Mouse (Mus musculus): Measurements from ENCODE around the gene Mkrn1. TPM values are rescaled to one million over a fixed set of nuclear protein-coding genes. Genes with fewer than 3 reads are reported as not detected.
"Not testable (repeated sequence)": the region's sequence is repeated elsewhere in the genome, so short reads cannot be mapped to it uniquely, and the experiment has no call there.

Mkrn1 gene
- polyA plus RNA-seq, 1 experiment: 34.5 TPM

DNA sequence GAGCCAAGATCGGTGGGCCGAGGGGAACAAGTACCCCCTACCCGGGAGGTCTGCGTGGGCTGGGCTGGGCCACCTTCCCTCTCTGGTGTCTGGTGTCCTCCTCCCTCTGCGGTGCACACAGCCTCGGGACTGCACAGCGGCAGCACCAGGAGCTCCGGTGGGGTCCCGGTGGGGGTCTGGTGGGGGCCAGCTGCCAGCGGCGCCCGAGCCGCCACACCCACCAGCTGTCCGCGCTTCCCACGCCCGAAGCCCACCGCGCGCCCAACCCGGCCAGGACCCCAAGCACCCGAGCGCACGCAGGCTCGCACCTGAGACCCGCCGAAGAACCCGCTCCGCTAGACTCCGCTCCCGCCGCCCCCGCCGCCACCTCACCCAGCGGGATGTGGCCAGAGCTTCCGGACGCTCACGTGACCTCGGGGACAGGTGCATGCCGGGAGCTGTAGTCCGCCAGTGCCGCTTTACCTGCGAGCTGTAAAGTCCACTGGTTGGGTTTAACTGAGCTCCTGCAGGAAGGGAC, 42.9 kb downstream of the Mkrn1 start, which contains the start of gene Slc37a3:
Gene Slc37a3 (minus strand): TSS at position 365 of the 517 bp plus-strand sequence.
- peak within 1 kb of the TSS; percentile 61; the same call in 1 of the 2 replicates for H3K27ac ChIP-seq (ENCODE audit: insufficient read depth, low read depth, low read length)
- H3K36me3 ChIP-seq (ENCODE audit: control insufficient read depth, insufficient read depth, low read length): no peaks in the 10 kb centered on the region
- DNase-seq: peak; percentile 94
- 0% methylated on average over 43 of the region's 43 CpGs for WGBS
- H3K27me3 ChIP-seq (replicated peaks; ENCODE audit: control insufficient read depth, insufficient read depth, low read length): no peaks in the 10 kb centered on the region
- peaks cover 9% of the 10 kb centered on the region; the same call in 1 of the 2 replicates for H3K4me1 ChIP-seq (ENCODE audit: control insufficient read depth, insufficient read depth, low read length)
- TF ChIP-seq POLR2A (IDR thresholded peaks at IDR 0.05; ENCODE audit: low read depth, low read length): no peak
- TF ChIP-seq CTCF (conservative IDR thresholded peaks at IDR 0.05; ENCODE audit: insufficient read depth, insufficient read length, low read depth, low read length): no peak
- H3K4me3 ChIP-seq (ENCODE audit: insufficient read depth, low read depth, low read length): peak within 1 kb of the TSS; percentile 93

DNA sequence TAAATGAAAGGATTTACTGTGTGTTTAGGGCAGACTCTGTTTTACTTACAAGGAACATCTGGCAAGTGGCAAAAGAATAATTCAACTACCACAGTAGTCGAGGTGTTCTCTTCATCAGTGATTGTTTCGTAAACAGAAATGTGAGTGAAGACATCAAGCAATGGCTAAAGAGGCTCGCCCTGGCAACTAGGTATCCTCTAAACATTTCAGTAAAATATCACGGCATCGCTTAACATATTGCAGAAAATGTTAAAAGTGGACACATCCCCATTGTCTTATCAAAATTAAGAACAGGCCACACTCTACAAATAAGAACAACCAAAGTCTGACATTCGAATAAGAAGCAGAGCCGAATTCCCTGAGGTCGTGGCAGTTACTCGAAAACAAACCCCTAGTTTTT, 43.5 kb downstream of the Mkrn1 start:
- H3K4me1 ChIP-seq (ENCODE audit: control insufficient read depth, insufficient read depth, low read length): peaks cover 9% of the 10 kb centered on the region; the same call in 1 of the 2 replicates
- no peak for TF ChIP-seq POLR2A (IDR thresholded peaks at IDR 0.05; ENCODE audit: low read depth, low read length)
- TF ChIP-seq CTCF (conservative IDR thresholded peaks at IDR 0.05; ENCODE audit: insufficient read depth, insufficient read length, low read depth, low read length): no peak
- DNase-seq: no peak
- H3K27me3 ChIP-seq (replicated peaks; ENCODE audit: control insufficient read depth, insufficient read depth, low read length): no peaks in the 10 kb centered on the region
- 14% methylated on average over 9 of the region's 9 CpGs for WGBS
- H3K27ac ChIP-seq (ENCODE audit: insufficient read depth, low read depth, low read length): no peak overlapping the region
- peak overlapping the region; percentile 93 for H3K4me3 ChIP-seq (ENCODE audit: insufficient read depth, low read depth, low read length)
- no peaks in the 10 kb centered on the region for H3K36me3 ChIP-seq (ENCODE audit: control insufficient read depth, insufficient read depth, low read length)

DNA sequence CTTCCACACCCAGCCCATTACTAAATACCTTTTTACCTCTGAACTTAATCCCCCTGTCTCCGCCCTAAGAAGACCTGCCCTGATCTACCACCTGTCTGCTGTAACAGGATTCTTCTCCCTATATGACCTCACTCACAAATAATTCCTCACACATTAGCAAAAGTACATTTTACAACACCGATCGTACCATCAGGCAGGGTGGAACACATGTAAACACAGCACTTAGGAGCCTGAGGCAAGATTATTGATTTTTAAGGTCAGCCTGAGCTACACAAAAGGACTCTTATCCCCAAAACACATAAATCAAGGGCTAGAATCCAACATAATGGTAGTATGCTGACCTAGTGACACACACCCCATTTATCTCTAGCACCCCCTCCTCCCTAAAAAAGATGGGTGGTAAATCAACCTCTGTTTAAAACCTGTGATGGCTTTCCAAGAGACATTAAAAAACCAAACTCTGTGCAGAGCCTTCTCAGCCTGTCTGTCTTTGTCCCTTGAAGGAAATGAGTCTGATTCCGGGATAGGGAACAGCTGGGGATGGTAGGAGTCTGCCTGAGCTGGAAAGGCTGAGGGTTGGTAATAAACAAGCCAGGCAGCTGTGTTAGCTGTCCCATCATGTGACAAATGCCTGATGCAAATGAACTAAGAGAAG, 46.8 kb downstream of the Mkrn1 start:
- Histone ChIP-seq H3K4me3 (ENCODE audit: insufficient read depth, low read depth, low read length) (no peak overlapping the region), H3K36me3 (ENCODE audit: control insufficient read depth, insufficient read depth, low read length) (no peaks in the 10 kb centered on the region), H3K4me1 (ENCODE audit: control insufficient read depth, insufficient read depth, low read length) (peaks cover 9% of the 10 kb centered on the region; the same call in 1 of the 2 replicates), H3K27ac (ENCODE audit: insufficient read depth, low read depth, low read length) (no peak overlapping the region), H3K27me3 (replicated peaks; ENCODE audit: control insufficient read depth, insufficient read depth, low read length) (no peaks in the 10 kb centered on the region)
- 74% methylated on average over 4 of the region's 4 CpGs for WGBS
- no peak for TF ChIP-seq POLR2A (IDR thresholded peaks at IDR 0.05; ENCODE audit: low read depth, low read length)
- TF ChIP-seq CTCF (conservative IDR thresholded peaks at IDR 0.05; ENCODE audit: insufficient read depth, insufficient read length, low read depth, low read length): no peak
- DNase-seq: peak; percentile 17

DNA sequence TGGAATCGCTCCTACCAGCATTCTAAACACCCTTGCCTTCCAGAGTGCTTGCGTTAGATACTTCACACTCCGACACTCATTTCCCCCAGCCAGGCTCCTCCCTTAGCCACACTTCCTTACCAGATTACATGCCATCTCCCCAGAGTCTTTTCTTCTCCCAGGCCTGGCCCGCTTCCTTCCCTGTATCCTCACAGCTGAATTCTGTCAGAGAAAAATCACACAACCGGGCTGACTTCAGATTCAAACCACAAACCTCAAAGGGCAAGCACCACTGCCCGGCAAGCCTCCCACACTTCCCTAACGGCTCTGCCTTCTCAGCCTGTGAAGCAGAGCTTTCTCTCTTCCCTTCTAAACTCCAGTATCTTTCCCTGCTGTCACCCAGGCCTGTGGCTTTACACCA, 47.5 kb downstream of the Mkrn1 start:
- Histone ChIP-seq H3K4me3 (ENCODE audit: insufficient read depth, low read depth, low read length) (no peak overlapping the region), H3K27ac (ENCODE audit: insufficient read depth, low read depth, low read length) (peak overlapping the region; percentile 40; the same call in 1 of the 2 replicates), H3K27me3 (replicated peaks; ENCODE audit: control insufficient read depth, insufficient read depth, low read length) (no peaks in the 10 kb centered on the region), H3K4me1 (ENCODE audit: control insufficient read depth, insufficient read depth, low read length) (peaks cover 9% of the 10 kb centered on the region; the same call in 1 of the 2 replicates), H3K36me3 (ENCODE audit: control insufficient read depth, insufficient read depth, low read length) (no peaks in the 10 kb centered on the region)
- 35% methylated on average over 7 of the region's 7 CpGs for WGBS
- peak; percentile 62 for DNase-seq
- TF ChIP-seq CTCF (conservative IDR thresholded peaks at IDR 0.05; ENCODE audit: insufficient read depth, insufficient read length, low read depth, low read length) (no peak), POLR2A (IDR thresholded peaks at IDR 0.05; ENCODE audit: low read depth, low read length) (no peak)

DNA sequence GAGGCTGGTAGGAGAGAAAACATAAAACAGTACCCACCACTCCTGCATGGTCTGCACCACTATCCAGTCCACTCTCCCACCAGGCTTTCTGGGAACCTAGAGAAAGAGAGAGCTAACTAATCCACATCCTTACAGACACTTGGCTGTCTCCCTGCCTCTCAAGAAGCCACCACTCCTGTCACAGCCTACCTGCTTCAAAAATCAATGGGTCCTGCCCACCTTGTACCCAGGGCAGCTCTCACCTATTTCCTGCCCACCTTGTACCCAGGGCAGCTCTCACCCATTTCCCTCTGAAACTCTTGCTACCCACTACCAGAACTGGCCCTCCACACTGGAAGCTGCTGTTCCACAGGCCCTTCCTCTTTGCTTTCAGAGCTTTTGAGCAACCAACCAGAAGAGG, 48.2 kb downstream of the Mkrn1 start:
- no peaks in the 10 kb centered on the region for H3K36me3 ChIP-seq (ENCODE audit: control insufficient read depth, insufficient read depth, low read length)
- TF ChIP-seq CTCF (conservative IDR thresholded peaks at IDR 0.05; ENCODE audit: insufficient read depth, insufficient read length, low read depth, low read length): no peak
- no peak for TF ChIP-seq POLR2A (IDR thresholded peaks at IDR 0.05; ENCODE audit: low read depth, low read length)
- no peak overlapping the region for H3K4me3 ChIP-seq (ENCODE audit: insufficient read depth, low read depth, low read length)
- peaks cover 9% of the 10 kb centered on the region; the same call in 1 of the 2 replicates for H3K4me1 ChIP-seq (ENCODE audit: control insufficient read depth, insufficient read depth, low read length)
- no peaks in the 10 kb centered on the region for H3K27me3 ChIP-seq (replicated peaks; ENCODE audit: control insufficient read depth, insufficient read depth, low read length)
- H3K27ac ChIP-seq (ENCODE audit: insufficient read depth, low read depth, low read length): no peak overlapping the region
- no peak for DNase-seq

DNA sequence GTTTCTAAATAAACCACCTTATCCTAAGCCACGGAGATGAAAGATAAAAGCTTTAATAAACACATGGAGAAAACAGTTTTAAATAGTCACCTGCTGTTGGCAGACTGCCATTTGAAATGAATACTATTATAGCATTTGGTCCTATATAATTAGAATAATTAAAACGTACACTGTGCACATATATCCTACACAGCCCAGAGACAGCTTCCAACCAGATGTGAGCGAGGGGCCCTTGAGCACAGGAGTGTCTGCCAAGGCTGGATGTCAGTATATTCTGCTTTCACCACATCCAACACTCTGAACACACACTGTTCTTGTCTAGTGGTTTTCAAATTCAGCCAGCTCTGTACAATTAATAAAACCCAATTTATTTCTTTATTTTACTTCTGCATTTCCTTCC, 50.6 kb downstream of the Mkrn1 start:
- 76% methylated on average over 3 of the region's 3 CpGs for WGBS
- H3K36me3 ChIP-seq (ENCODE audit: control insufficient read depth, insufficient read depth, low read length): no peaks in the 10 kb centered on the region
- no peak for DNase-seq
- no peaks in the 10 kb centered on the region for H3K4me1 ChIP-seq (ENCODE audit: control insufficient read depth, insufficient read depth, low read length)
- TF ChIP-seq CTCF (conservative IDR thresholded peaks at IDR 0.05; ENCODE audit: insufficient read depth, insufficient read length, low read depth, low read length): no peak
- TF ChIP-seq POLR2A (IDR thresholded peaks at IDR 0.05; ENCODE audit: low read depth, low read length): no peak
- H3K27me3 ChIP-seq (replicated peaks; ENCODE audit: control insufficient read depth, insufficient read depth, low read length): no peaks in the 10 kb centered on the region
- no peak overlapping the region for H3K27ac ChIP-seq (ENCODE audit: insufficient read depth, low read depth, low read length)
- no peak overlapping the region for H3K4me3 ChIP-seq (ENCODE audit: insufficient read depth, low read depth, low read length)

DNA sequence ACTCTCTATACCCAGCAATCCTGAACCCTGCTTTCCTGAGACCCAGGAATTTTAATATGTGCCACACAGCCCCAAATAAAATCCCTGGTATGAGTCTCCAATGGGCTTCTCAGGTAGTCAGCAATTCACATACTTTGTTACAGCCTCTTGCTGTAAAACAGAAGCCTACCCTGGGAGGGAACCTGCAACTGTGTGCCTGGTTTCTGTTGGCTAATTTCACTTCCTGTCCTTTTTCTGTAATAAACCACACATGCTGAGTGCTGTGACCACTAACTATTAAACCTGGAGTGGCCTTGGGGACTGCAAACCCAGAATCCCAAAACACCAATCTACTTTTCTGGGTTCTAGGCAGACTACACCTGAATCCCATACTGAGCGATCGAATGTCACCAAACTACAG, 57.6 kb downstream of the Mkrn1 start:
- WGBS: 93% methylated on average over 2 of the region's 2 CpGs
- H3K36me3 ChIP-seq (ENCODE audit: control insufficient read depth, insufficient read depth, low read length): no peaks in the 10 kb centered on the region
- TF ChIP-seq CTCF (conservative IDR thresholded peaks at IDR 0.05; ENCODE audit: insufficient read depth, insufficient read length, low read depth, low read length) (no peak), POLR2A (IDR thresholded peaks at IDR 0.05; ENCODE audit: low read depth, low read length) (no peak)
- no peak overlapping the region for H3K4me3 ChIP-seq (ENCODE audit: insufficient read depth, low read depth, low read length)
- H3K27me3 ChIP-seq (replicated peaks; ENCODE audit: control insufficient read depth, insufficient read depth, low read length): no peaks in the 10 kb centered on the region
- no peaks in the 10 kb centered on the region for H3K4me1 ChIP-seq (ENCODE audit: control insufficient read depth, insufficient read depth, low read length)
- H3K27ac ChIP-seq (ENCODE audit: insufficient read depth, low read depth, low read length): no peak overlapping the region
- DNase-seq: no peak

DNA sequence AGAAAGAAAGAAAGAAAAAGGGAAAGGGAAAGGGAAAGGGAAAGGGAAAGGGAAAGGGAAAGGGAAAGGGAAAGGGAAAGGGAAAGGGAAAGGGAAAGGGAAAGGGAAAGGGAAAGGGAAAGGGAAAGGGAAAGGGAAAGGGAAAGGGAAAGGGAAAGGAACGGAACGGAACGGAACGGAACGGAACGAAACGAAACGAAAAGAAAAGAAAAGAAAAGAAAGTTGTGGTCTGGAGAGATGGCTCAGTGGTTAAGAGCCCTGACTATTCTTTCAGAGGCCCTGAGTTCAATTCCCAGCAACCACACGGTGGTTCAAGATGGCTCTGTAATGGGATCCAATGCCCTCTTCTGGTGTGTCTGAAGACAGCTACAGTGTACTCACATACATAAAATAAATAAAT, 61.1 kb downstream of the Mkrn1 start:
- not testable (repeated sequence) for H3K4me3 ChIP-seq (ENCODE audit: insufficient read depth, low read depth, low read length); H3K27ac ChIP-seq (ENCODE audit: insufficient read depth, low read depth, low read length); H3K4me1 ChIP-seq (ENCODE audit: control insufficient read depth, insufficient read depth, low read length); DNase-seq; H3K27me3 ChIP-seq (replicated peaks; ENCODE audit: control insufficient read depth, insufficient read depth, low read length); H3K36me3 ChIP-seq (ENCODE audit: control insufficient read depth, insufficient read depth, low read length)
- WGBS: 95% methylated on average over 9 of the region's 9 CpGs

All from kidney, adult 2 months (tissue).